Mouse (Mus musculus) liver, postnatal 0 days (tissue): ENCODE data around the gene Arl5b.

Experiments
- CTCF ChIP-seq: sonication (generic); IDR thresholded peaks from 2 replicates; pipeline ENCODE4 v1.5.1; 2016; ENCODE audit warnings: antibody characterized with exemption, low read depth
- EP300 ChIP-seq: IDR thresholded peaks from 2 replicates; pipeline ENCODE4 v1.6.1; 2016; ENCODE audit warnings: antibody characterized with exemption, low read depth, mild to moderate bottlenecking

DNA sequence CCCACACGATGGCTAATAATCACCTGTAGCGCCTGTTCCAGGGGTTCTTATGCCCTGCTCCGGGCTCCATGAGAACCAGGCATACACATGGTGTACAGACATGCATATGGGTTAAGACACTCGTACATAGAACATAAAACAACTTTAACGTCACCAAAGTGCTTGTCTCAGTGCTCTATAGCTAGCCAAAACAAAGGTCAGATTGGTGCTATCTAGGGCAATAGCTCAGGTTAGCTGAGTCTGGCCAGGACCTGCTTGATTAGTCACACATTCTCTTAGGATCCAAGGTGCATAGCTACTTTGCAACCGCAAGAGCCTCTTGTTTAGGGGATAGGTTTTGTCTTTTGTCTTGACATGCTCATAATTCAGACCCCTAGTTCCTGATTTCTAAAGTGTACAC, 63.5 kb downstream of the Arl5b start:
- TF ChIP-seq CTCF: no peak
- no peak for TF ChIP-seq EP300
